Mouse (Mus musculus): ENCODE results near the gene Scarb1.

DNA sequence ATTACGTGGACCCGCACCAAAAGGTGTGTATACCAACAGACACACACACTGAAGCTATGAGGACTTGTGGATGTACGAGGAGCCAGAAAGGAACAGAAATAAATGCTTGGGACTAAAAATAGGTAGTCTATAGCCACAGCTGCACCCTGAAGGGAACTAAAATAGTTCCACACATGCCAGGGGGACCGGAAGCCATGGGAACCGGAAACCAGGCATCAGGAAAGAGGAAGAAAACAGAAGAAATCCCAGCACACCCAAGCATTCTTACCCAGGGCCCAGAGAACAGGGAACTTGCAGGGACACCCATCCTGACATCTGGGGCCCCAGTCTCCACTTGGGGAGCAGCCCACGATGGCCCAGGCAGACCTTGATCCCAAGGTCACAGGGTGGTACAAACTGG is 7.9 kb downstream of the Scarb1 start:
- TF ChIP-seq CTCF (IDR thresholded peaks at IDR 0.05; ENCODE audit: extremely low read depth, insufficient read depth, insufficient read length, insufficient replicate concordance) = no peak
- no peak for TF ChIP-seq POLR2A (IDR thresholded peaks at IDR 0.05; ENCODE audit: low read depth, low read length)

All from spleen, adult 2 months (tissue).